Mouse (Mus musculus): ENCODE measurements at regions not wholly inside any gene's neighbourhood (a gene's known extent, or its start where the extent isn't known, plus 50 kb on each side); places are given as distances from the start of the nearest gene placed in this dataset.

- Histone ChIP-seq H3K9ac (no peak overlapping the region), H3K4me1 (replicated peaks) (no peaks in the 10 kb centered on the region), H3K27ac (no peak overlapping the region), H3K9me3 (no peaks in the 10 kb centered on the region), H3K4me2 (replicated peaks) (no peak overlapping the region), H3K36me3 (no peaks in the 10 kb centered on the region), H3K27me3 (replicated peaks) (no peaks in the 10 kb centered on the region), H3K4me3 (replicated peaks) (no peak overlapping the region)
- 80% methylated on average over 5 of the region's 5 CpGs for WGBS
- ATAC-seq, result no peak
These were observed 1149.7 kb downstream of the Mrps31 start for GRCm38 (mm10) chr8:23560836-23561235.

GRCm38 (mm10) chr8:23561683-23562385, 1150.7 kb downstream of the Mrps31 start:
- no peak for ATAC-seq
- Histone ChIP-seq H3K9me3 (no peaks in the 10 kb centered on the region), H3K4me3 (replicated peaks) (no peak overlapping the region), H3K4me1 (replicated peaks) (no peaks in the 10 kb centered on the region), H3K27ac (no peak overlapping the region), H3K36me3 (no peaks in the 10 kb centered on the region), H3K4me2 (replicated peaks) (no peak overlapping the region), H3K27me3 (replicated peaks) (no peaks in the 10 kb centered on the region), H3K9ac (no peak overlapping the region)
- 51% methylated on average over 8 of the region's 8 CpGs for WGBS

- Histone ChIP-seq H3K4me2 (replicated peaks) (no peak overlapping the region), H3K4me3 (replicated peaks) (no peak overlapping the region), H3K36me3 (no peaks in the 10 kb centered on the region), H3K4me1 (replicated peaks) (no peaks in the 10 kb centered on the region), H3K9ac (no peak overlapping the region), H3K27me3 (replicated peaks) (no peaks in the 10 kb centered on the region), H3K27ac (no peak overlapping the region), H3K9me3 (no peaks in the 10 kb centered on the region)
- ATAC-seq, result no peak
- 47% methylated on average over 9 of the region's 9 CpGs for WGBS
These were observed 1151.3 kb downstream of the Mrps31 start for GRCm38 (mm10) chr8:23562504-23562903.

GRCm38 (mm10) chr8:23563065-23564020, 1152.2 kb downstream of the Mrps31 start:
- H3K27me3 ChIP-seq (replicated peaks), result no peaks in the 10 kb centered on the region
- no peaks in the 10 kb centered on the region for H3K9me3 ChIP-seq
- H3K4me2 ChIP-seq (replicated peaks), result peak overlapping the region; percentile 33
- H3K36me3 ChIP-seq, result no peaks in the 10 kb centered on the region
- no peak overlapping the region for H3K4me3 ChIP-seq (replicated peaks)
- no peak overlapping the region for H3K9ac ChIP-seq
- no peaks in the 10 kb centered on the region for H3K4me1 ChIP-seq (replicated peaks)
- no peak for ATAC-seq
- WGBS, result 6% methylated on average over 18 of the region's 18 CpGs
- H3K27ac ChIP-seq, result no peak overlapping the region

GRCm38 (mm10) chr8:23567906-23568305, 1156.7 kb downstream of the Mrps31 start:
- Histone ChIP-seq H3K9ac (no peak overlapping the region), H3K9me3 (no peaks in the 10 kb centered on the region), H3K4me2 (replicated peaks) (no peak overlapping the region), H3K4me3 (replicated peaks) (no peak overlapping the region), H3K4me1 (replicated peaks) (no peaks in the 10 kb centered on the region), H3K36me3 (no peaks in the 10 kb centered on the region), H3K27me3 (replicated peaks) (no peaks in the 10 kb centered on the region), H3K27ac (no peak overlapping the region)
- WGBS, result 94% methylated on average over 3 of the region's 3 CpGs
- ATAC-seq, result no peak

GRCm38 (mm10) chr8:23571338-23571737, 1154.3 kb downstream of the Adam3 start:
- Histone ChIP-seq H3K9ac (no peak overlapping the region), H3K9me3 (no peaks in the 10 kb centered on the region), H3K36me3 (no peaks in the 10 kb centered on the region), H3K4me2 (replicated peaks) (no peak overlapping the region), H3K27ac (no peak overlapping the region), H3K4me3 (replicated peaks) (no peak overlapping the region), H3K4me1 (replicated peaks) (no peaks in the 10 kb centered on the region), H3K27me3 (replicated peaks) (no peaks in the 10 kb centered on the region)
- no peak for ATAC-seq
- 78% methylated on average over 1 of the region's 1 CpGs for WGBS

- H3K27me3 ChIP-seq (replicated peaks), result no peaks in the 10 kb centered on the region
- 83% methylated on average over 4 of the region's 4 CpGs for WGBS
- no peak for ATAC-seq
These were observed 1145.5 kb downstream of the Adam3 start for GRCm38 (mm10) chr8:23580106-23580505.

GRCm38 (mm10) chr8:23580701-23581100, 1145.0 kb downstream of the Adam3 start:
- no peaks in the 10 kb centered on the region for H3K36me3 ChIP-seq
- H3K4me2 ChIP-seq (replicated peaks), result no peak overlapping the region
- no peak overlapping the region for H3K4me3 ChIP-seq (replicated peaks)
- ATAC-seq, result no peak
- no peak overlapping the region for H3K9ac ChIP-seq
- no peak overlapping the region for H3K27ac ChIP-seq
- H3K27me3 ChIP-seq (replicated peaks), result no peaks in the 10 kb centered on the region
- H3K9me3 ChIP-seq, result no peaks in the 10 kb centered on the region
- no peaks in the 10 kb centered on the region for H3K4me1 ChIP-seq (replicated peaks)
- WGBS, result 72% methylated on average over 2 of the region's 2 CpGs

More at GRCm38 (mm10) chr8:23580106-23580505, 1145.5 kb downstream of the Adam3 start:
- no peak overlapping the region for H3K9ac ChIP-seq
- no peaks in the 10 kb centered on the region for H3K4me1 ChIP-seq (replicated peaks)
- H3K9me3 ChIP-seq, result no peaks in the 10 kb centered on the region
- H3K4me3 ChIP-seq (replicated peaks), result no peak overlapping the region
- H3K36me3 ChIP-seq, result no peaks in the 10 kb centered on the region
- no peak overlapping the region for H3K4me2 ChIP-seq (replicated peaks)
- no peak overlapping the region for H3K27ac ChIP-seq
